Mouse (Mus musculus) forebrain, embryonic 16.5 days (tissue): ENCODE results near the gene Apold1. TPM values are rescaled to one million over a fixed set of nuclear protein-coding genes. Genes with fewer than 3 reads are reported as not detected.
A peak's percentile ranks its signal among the peaks of the same experiment; 100 is the strongest.

Experiments used
- ATAC-seq: fragments of 200-750 bp; cut with Nextera tagmentation; 2 replicates; pipeline ENCODE4 v1.8.0; 2017; ENCODE audit warnings: mild to moderate bottlenecking, moderate library complexity
- H3K27ac ChIP-seq: fragments of 300-500 bp; sonication (generic); 2 replicates; pipeline ENCODE4 v1.5.1; 2014; ENCODE audit warnings: low read length, control low read depth
- H3K27me3 ChIP-seq: fragments of 300-500 bp; sonication (generic); replicated peaks from 2 replicates; pipeline ENCODE4 v1.6.1; 2014; ENCODE audit warnings: low read length; ENCODE audit not compliant: control insufficient read depth, insufficient read depth
- H3K36me3 ChIP-seq: fragments of 300-500 bp; sonication (generic); 2 replicates; pipeline ENCODE4 v1.6.1; 2014; ENCODE audit not compliant: control insufficient read depth, insufficient read depth
- H3K4me1 ChIP-seq: fragments of 300-500 bp; sonication (generic); replicated peaks from 2 replicates; pipeline ENCODE4 v1.6.1; 2014; ENCODE audit warnings: low read length; ENCODE audit not compliant: control insufficient read depth, insufficient read depth
- H3K4me2 ChIP-seq: fragments of 300-500 bp; sonication (generic); 2 replicates; pipeline ENCODE4 v1.6.1; 2014; ENCODE audit warnings: mild to moderate bottlenecking, low read length, control low read depth
- H3K4me3 ChIP-seq: fragments of 300-500 bp; sonication (generic); replicated peaks from 2 replicates; pipeline ENCODE4 v1.5.1; 2014; ENCODE audit warnings: mild to moderate bottlenecking, low read length, control low read depth
- H3K9ac ChIP-seq: fragments of 300-500 bp; sonication (generic); replicated peaks from 2 replicates; pipeline ENCODE4 v1.6.1; 2014; ENCODE audit warnings: low read depth, low read length, control low read depth
- H3K9me3 ChIP-seq: fragments of 300-500 bp; sonication (generic); 2 replicates; pipeline ENCODE4 v1.6.1; 2016; ENCODE audit warnings: low read length; ENCODE audit not compliant: control insufficient read depth
- WGBS: fragments of 180-500 bp; shearing (Covaris S2); extraction: QIAGEN DNeasy Blood & Tissue Kit; methylation state at CpG from one replicate; pipeline ENCODE4 v1.1.7; 2014; 5-methylcytosine and 5-hydroxymethylcytosine counted together
- polyA plus RNA-seq: library from polyadenylated mRNA; unstranded; fragments of >200 nt; fragmentation: Nextera tagmentation; extraction: Ambion mirVana; gene quantifications from 2 replicates; pipeline ENCODE4 v1.2.1, GENCODE M21; 2015

Gene Apold1
- polyA plus RNA-seq, 1 experiment from 2014 or later: 4.2 TPM

GRCm38 (mm10) chr6:134994031-134994651 lies 12.6 kb downstream of the Apold1 start:
- ATAC-seq: peak; percentile 85

DNA sequence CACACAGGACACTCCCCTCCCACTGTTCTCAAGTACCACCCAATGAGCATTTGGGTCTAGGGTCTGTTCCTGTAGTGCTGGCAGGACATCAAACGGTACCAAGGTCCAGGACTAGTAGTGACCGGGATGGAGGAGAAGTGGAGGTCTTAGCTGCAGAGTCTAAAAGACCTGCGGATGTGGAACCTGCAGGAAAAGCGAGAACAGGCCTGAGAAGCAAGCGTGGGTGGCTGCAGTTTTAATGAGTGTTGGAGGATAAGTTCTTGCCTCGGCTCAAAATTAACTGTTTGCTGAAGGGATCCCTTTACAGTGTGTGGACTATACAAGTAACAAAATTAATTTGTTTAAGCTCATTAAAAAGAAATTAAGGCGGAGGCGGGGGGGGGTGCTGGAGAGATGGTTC lies 13.5 kb downstream of the Apold1 start:
- Histone ChIP-seq H3K36me3 (no peaks in the 10 kb centered on the region), H3K4me2 (no peak overlapping the region), H3K9me3 (no peaks in the 10 kb centered on the region), H3K4me1 (no peaks in the 10 kb centered on the region), H3K4me3 (no peak overlapping the region), H3K27ac (no peak overlapping the region), H3K9ac (no peak overlapping the region), H3K27me3 (no peaks in the 10 kb centered on the region)
- ATAC-seq: no peak
- 73% methylated on average over 8 of the region's 8 CpGs for WGBS

More at GRCm38 (mm10) chr6:134994031-134994651, 12.6 kb downstream of the Apold1 start:
- Histone ChIP-seq H3K36me3 (no peaks in the 10 kb centered on the region), H3K9ac (no peak overlapping the region), H3K4me3 (no peak overlapping the region), H3K4me2 (no peak overlapping the region), H3K9me3 (no peaks in the 10 kb centered on the region), H3K27me3 (no peaks in the 10 kb centered on the region), H3K4me1 (no peaks in the 10 kb centered on the region), H3K27ac (no peak overlapping the region)
- 59% methylated on average over 12 of the region's 12 CpGs for WGBS

DNA sequence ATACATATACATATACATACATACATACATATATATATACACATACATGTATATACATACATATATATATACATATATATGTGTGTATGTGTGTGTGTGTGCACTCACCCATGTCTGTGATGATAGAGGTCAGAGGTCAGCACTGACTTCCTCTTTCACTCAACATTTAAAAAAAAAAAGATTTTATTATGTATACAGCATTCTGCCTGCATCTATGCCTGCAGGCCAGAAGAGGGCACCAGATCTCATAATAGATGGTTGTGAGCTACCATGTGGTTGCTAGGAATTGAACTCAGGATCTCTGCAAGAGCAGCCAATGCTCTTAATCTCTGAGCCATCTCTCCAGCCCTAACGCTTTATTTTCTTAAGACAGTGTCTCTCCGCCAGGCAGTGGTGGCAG lies 15.4 kb downstream of the Apold1 start:
- no peak overlapping the region for H3K4me3 ChIP-seq
- no peak overlapping the region for H3K27ac ChIP-seq
- no peak overlapping the region for H3K9ac ChIP-seq
- ATAC-seq: no peak
- no peaks in the 10 kb centered on the region for H3K36me3 ChIP-seq
- no peaks in the 10 kb centered on the region for H3K4me1 ChIP-seq
- WGBS: 86% methylated on average over 2 of the region's 2 CpGs
- H3K27me3 ChIP-seq: no peaks in the 10 kb centered on the region
- no peaks in the 10 kb centered on the region for H3K9me3 ChIP-seq
- H3K4me2 ChIP-seq: no peak overlapping the region

- H3K9me3 ChIP-seq: no peaks in the 10 kb centered on the region
- H3K36me3 ChIP-seq: no peaks in the 10 kb centered on the region
- no peaks in the 10 kb centered on the region for H3K27me3 ChIP-seq
- WGBS: 92% methylated on average over 8 of the region's 8 CpGs
- no peak overlapping the region for H3K27ac ChIP-seq
- no peak overlapping the region for H3K9ac ChIP-seq
- H3K4me1 ChIP-seq: no peaks in the 10 kb centered on the region
- H3K4me3 ChIP-seq: no peak overlapping the region
- no peak overlapping the region for H3K4me2 ChIP-seq
- no peak for ATAC-seq
These were observed 16.6 kb downstream of the Apold1 start for GRCm38 (mm10) chr6:134998076-134998475.

DNA sequence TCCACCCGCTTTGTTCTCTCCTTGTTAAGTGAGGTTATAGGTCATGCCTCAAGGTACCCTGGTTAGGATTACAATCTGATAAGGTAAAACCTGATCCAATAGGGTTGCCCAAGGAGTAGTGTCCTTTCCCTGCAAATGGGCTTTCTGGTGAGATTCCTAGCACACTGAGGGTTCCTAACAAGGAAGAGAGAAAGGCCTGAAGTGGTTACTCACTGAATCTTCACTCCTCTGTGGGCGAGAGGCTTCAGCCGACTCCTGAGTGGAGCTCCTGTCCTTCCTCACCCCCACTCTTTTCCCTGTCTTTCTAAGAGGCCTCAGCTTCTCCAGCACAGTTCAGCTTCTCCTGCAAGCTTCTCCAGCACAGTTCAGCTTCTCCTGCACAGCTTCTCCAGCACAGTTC lies 17.3 kb downstream of the Apold1 start:
- Histone ChIP-seq H3K9ac (no peak overlapping the region), H3K4me3 (no peak overlapping the region), H3K4me2 (no peak overlapping the region), H3K27me3 (no peaks in the 10 kb centered on the region), H3K36me3 (no peaks in the 10 kb centered on the region), H3K4me1 (no peaks in the 10 kb centered on the region), H3K27ac (no peak overlapping the region), H3K9me3 (no peaks in the 10 kb centered on the region)
- ATAC-seq: no peak
- WGBS: 85% methylated on average over 3 of the region's 3 CpGs

DNA sequence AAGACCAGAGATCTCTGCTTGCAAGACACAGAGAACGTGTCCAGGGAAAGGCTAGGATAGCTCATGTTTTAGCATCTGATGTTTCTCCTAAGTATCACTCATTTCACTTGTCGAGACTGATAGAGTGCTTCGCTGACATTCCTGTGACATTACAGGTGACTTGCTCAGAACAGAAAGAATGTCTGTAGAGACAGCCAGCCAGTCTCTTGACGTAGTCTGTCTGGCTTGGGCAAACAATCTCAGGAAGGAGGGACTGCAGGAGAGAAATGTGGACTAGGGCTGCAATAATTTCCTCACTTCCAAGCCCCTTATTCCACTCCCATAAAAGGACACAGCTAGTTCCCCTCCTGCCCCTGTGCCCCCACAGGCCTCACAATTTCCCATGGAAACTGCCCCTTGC lies 18.8 kb downstream of the Apold1 start:
- no peak for ATAC-seq
- Histone ChIP-seq H3K9ac (no peak overlapping the region), H3K4me3 (no peak overlapping the region), H3K9me3 (no peaks in the 10 kb centered on the region), H3K4me1 (no peaks in the 10 kb centered on the region), H3K36me3 (no peaks in the 10 kb centered on the region), H3K4me2 (no peak overlapping the region), H3K27me3 (no peaks in the 10 kb centered on the region), H3K27ac (no peak overlapping the region)
- WGBS: 79% methylated on average over 4 of the region's 4 CpGs

- Histone ChIP-seq H3K36me3 (no peaks in the 10 kb centered on the region), H3K4me2 (no peak overlapping the region), H3K4me1 (no peaks in the 10 kb centered on the region), H3K9ac (no peak overlapping the region), H3K9me3 (no peaks in the 10 kb centered on the region), H3K4me3 (no peak overlapping the region), H3K27me3 (no peaks in the 10 kb centered on the region), H3K27ac (no peak overlapping the region)
- 95% methylated on average over 4 of the region's 4 CpGs for WGBS
- no peak for ATAC-seq
These were observed 20.5 kb downstream of the Apold1 start for GRCm38 (mm10) chr6:135001991-135002390.

- Histone ChIP-seq H3K4me3 (no peak overlapping the region), H3K27me3 (no peaks in the 10 kb centered on the region), H3K9ac (no peak overlapping the region), H3K36me3 (no peaks in the 10 kb centered on the region), H3K9me3 (no peaks in the 10 kb centered on the region), H3K4me2 (no peak overlapping the region), H3K27ac (no peak overlapping the region), H3K4me1 (no peaks in the 10 kb centered on the region)
- WGBS: 96% methylated on average over 4 of the region's 4 CpGs
- ATAC-seq: no peak
These were observed 24.9 kb downstream of the Apold1 start for GRCm38 (mm10) chr6:135006372-135006771.

DNA sequence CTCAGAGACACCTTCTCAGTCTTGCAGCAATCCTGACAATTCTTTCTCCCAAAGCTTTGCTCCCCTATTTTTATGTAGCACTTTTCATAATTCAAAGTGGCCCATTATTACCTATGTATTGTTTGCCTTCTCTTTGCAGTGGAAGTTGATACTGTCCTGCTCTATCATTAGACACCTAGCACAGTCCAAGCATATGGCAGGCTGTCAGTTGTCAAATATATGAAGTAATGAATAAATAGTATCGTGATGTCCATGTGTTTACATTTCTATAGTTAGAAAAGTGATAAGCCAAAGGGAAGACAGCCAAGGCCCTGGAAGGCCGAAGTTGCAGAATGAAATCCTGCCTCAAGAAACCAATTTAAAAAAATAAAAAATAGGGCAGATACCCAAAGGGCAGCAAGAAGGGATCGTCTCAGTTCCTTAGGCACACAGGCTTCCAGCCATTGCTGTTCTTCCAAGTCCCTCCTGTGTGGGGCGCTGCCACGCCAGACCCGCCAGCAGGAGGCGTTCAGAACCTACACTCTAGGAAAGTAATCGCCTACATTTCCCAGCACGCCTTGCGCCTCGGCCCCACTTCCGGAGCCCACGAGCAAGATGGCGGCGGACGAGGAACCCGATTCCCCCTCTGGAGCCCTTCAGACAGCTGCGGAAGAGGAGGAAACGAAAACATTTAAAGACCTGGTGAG lies 29.7 kb downstream of the Apold1 start, which contains the start of gene Ddx47:
Gene Ddx47 (plus strand): TSS at position 565 of the 686 bp plus-strand sequence.
- H3K9ac ChIP-seq: peak within 1 kb of the TSS; percentile 66
- ATAC-seq: peak; percentile 97
- H3K4me3 ChIP-seq: peak within 1 kb of the TSS; percentile 59
- WGBS: 3% methylated on average over 19 of the region's 19 CpGs
- H3K4me2 ChIP-seq: peak within 1 kb of the TSS; percentile 79
- no peak within 1 kb of the TSS for H3K27ac ChIP-seq
- H3K27me3 ChIP-seq: no peaks in the 10 kb centered on the region
- H3K4me1 ChIP-seq: peaks cover 7% of the 10 kb centered on the region
- peaks cover 10% of the 10 kb centered on the region; the same call in 1 of the 2 replicates for H3K36me3 ChIP-seq
- H3K9me3 ChIP-seq: no peaks in the 10 kb centered on the region
